Mouse (Mus musculus): ENCODE measurements at regions not wholly inside any gene's neighbourhood (a gene's known extent, or its start where the extent isn't known, plus 50 kb on each side); places are given as distances from the start of the nearest gene placed in this dataset.

DNA sequence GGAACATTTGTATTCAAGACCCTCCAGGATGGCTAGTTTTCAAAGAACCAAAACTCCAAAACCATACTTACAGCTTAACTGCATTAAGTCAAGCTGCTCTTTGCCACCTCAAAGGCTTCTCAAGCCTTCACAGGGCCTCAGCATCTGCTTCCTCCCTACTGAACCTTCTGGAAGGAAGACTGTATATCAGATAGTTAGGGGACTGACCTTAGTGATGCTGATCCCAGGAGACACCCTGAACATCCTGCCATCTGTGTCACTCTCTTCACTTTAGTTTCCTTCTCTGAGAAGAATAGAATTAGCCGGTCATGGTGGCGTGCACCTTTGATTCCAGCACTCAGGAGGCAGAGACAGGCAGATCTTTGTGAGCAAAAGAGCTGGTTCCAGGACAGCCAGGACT is 124.5 kb upstream of the Klf3 start:
- TF ChIP-seq CTCF (IDR thresholded peaks at IDR 0.05; ENCODE audit: borderline replicate concordance, control insufficient read depth, extremely low read depth, insufficient read depth, low read length, poor library complexity) (no peak), POLR2A (IDR thresholded peaks at IDR 0.05; ENCODE audit: control insufficient read depth, extremely low read depth, insufficient read depth, low read length, poor library complexity) (no peak)

All from thymus, adult 2 months (tissue).